Mouse (Mus musculus) cerebellum, adult 2 months (tissue): ENCODE data around the gene Kmt5a.

Experiments
- CTCF ChIP-seq: fragments of 200-500 bp; IDR thresholded peaks from 2 replicates; pipeline ENCODE4 v1.5.1; 2011; ENCODE audit warnings: low read depth, mild to moderate bottlenecking, control low read depth, low read length, moderate library complexity, borderline replicate concordance; ENCODE audit not compliant: insufficient read depth
- POLR2A ChIP-seq: fragments of 200-500 bp; IDR thresholded peaks from 2 replicates; pipeline ENCODE4 v1.6.1; 2011; ENCODE audit warnings: low read length, control low read depth, borderline replicate concordance; ENCODE audit not compliant: insufficient read depth

DNA sequence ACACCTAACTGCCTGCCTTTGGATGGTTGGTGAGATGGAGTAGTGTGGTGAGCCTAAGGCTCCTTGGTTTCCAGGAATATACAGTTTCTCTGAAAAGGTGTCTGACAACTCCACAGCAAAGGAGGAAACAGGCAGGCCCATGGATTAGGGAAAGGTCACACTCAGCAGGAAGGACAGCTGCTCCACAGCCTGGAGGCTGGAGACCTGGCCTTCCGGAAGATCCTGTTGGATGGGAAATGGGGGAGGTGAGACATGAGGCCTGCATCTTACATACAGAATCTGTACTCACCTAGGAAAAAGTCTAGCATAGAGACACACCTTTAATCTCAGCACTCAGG, 14.3 kb downstream of the Kmt5a start:
- no peak for TF ChIP-seq POLR2A
- no peak for TF ChIP-seq CTCF
